Mouse (Mus musculus): ENCODE results near the gene Slc41a3. TPM values are rescaled to one million over a fixed set of nuclear protein-coding genes. Genes with fewer than 3 reads are reported as not detected.
"Not testable (repeated sequence)": the region's sequence is repeated elsewhere in the genome, so short reads cannot be mapped to it uniquely, and the experiment has no call there.

Slc41a3 gene
- total RNA-seq, 2 experiments from 2014 or later = 45.1 to 46.8 TPM

- DNase-seq = no peak
- intact Hi-C loops (cut with DNase I) = no loop called here
Observed at GRCm38 (mm10) chr6:90620791-90621583, 16.5 kb downstream of the Slc41a3 start.

GRCm38 (mm10) chr6:90621584-90621890 is 17.0 kb downstream of the Slc41a3 start:
- intact Hi-C loops (cut with DNase I) = no loop called here
- DNase-seq = no peak

- intact Hi-C loops (cut with DNase I) = no loop called here
- no peak for DNase-seq
Observed at GRCm38 (mm10) chr6:90622758-90623455, 18.4 kb downstream of the Slc41a3 start.

DNA sequence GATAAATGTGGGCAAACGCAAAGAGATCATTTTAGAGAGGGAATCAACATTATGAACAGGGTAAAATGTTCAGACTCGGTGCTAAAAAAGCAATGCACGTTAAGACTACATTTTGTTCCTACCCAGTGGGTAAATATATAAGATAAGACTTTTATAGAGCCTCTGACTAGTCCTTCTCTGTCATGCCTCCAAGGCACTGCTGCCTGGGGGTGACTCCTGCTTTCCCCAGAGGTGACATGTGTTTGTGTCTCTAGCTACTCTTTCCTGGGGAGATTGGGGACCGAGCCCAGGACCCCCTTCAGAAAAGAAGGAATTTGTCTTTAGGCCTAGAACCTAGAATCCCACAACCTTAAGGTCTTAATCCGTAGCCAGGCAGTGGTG is 18.9 kb downstream of the Slc41a3 start:
- intact Hi-C loops (cut with DNase I) = no loop called here
- DNase-seq = no peak

GRCm38 (mm10) chr6:90624184-90624583 is 19.7 kb downstream of the Slc41a3 start:
- DNase-seq = peak; percentile 77 to 80
- intact Hi-C loops (cut with DNase I) = no loop called here

GRCm38 (mm10) chr6:90624733-90625132 is 20.2 kb downstream of the Slc41a3 start:
- DNase-seq = peak in 1 of 2 experiments; percentile 47
- intact Hi-C loops (cut with DNase I) = no loop called here

- no peak for DNase-seq
- intact Hi-C loops (cut with DNase I) = no loop called here
Observed at GRCm38 (mm10) chr6:90625207-90625994, 20.9 kb downstream of the Slc41a3 start.

DNA sequence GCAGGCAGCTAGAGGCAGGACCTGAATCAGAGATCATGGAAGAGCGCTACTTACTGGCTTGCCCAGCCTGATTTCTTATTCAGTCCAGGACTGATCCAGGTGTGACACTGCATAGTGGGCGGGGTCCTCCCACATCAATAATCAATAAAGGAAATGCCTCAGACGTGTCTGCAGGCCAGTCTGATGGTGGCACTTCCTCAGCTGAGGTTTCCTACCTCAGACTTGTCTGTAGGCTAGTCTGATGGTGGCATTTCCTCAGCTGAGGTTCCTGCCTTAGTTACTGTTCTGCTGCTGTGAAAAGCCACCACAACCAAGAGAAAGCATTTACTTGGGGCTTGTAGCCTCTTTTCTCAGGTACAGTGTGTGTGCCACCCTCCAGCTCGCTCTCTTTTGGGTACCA is 23.0 kb downstream of the Slc41a3 start:
- intact Hi-C loops (cut with DNase I) = no loop called here
- DNase-seq = no peak

- no peak for DNase-seq
- intact Hi-C loops (cut with DNase I) = no loop called here
Observed at GRCm38 (mm10) chr6:90629506-90629905, 25.0 kb downstream of the Slc41a3 start.

DNA sequence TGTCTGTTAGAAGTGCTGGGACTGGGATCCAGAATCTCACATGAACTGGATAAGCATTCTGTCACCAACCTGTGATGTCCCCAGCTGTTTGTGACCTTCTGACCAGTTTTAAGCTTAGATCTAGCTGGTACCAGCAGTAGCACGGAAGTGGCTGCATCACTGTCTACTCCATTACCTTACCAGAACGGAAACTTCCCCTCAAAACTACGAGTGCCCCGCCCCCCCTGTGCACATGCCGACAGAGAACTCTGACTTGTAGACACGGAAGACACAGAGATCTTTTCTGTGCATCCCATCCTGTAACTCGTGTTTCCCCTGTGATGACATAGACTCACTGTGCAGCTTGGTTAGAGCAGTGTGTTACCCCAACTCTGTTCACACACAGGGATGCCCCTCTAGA is 25.9 kb downstream of the Slc41a3 start:
- no peak for DNase-seq
- intact Hi-C loops (cut with DNase I) = loop anchor here (2.0 kb wide), 1 partner anchor 22 kb away; no protein-coding TSS in a partner anchor

DNA sequence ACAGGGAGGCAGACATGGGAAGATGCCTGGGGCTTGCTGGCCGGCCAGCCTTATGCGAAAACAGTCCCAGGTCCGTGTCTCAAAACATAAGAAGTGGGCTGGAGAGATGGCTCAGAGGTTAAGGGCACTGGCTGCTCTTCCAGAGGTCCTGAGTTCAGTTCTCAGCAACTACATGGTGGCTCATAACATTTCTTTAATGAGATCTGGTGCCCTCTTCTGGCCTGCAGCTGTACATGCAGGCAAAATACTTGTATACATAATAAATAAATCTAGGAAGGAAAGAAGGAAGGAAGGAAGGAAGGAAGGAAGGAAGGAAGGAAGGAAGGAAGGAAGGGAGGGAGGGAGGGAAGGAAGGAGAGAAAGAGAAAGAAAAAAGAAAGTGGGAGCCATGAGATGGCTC is 28.0 kb downstream of the Slc41a3 start:
- intact Hi-C loops (cut with DNase I); DNase-seq: not testable (repeated sequence)

- no peak for DNase-seq
- intact Hi-C loops (cut with DNase I) = no loop called here
Observed at GRCm38 (mm10) chr6:90635081-90635480, 30.6 kb downstream of the Slc41a3 start.

- intact Hi-C loops (cut with DNase I) = no loop called here
- DNase-seq = no peak
Observed at GRCm38 (mm10) chr6:90635611-90636010, 31.1 kb downstream of the Slc41a3 start.

GRCm38 (mm10) chr6:90643057-90643456 is 38.5 kb downstream of the Slc41a3 start:
- DNase-seq = no peak
- intact Hi-C loops (cut with DNase I) = no loop called here

GRCm38 (mm10) chr6:90644965-90645364 is 40.4 kb downstream of the Slc41a3 start:
- no peak for DNase-seq
- intact Hi-C loops (cut with DNase I) = no loop called here

GRCm38 (mm10) chr6:90648391-90648790 is 43.9 kb downstream of the Slc41a3 start:
- DNase-seq = no peak
- intact Hi-C loops (cut with DNase I) = no loop called here

GRCm38 (mm10) chr6:90649279-90649678 is 44.8 kb downstream of the Slc41a3 start:
- intact Hi-C loops (cut with DNase I) = no loop called here
- no peak for DNase-seq

DNA sequence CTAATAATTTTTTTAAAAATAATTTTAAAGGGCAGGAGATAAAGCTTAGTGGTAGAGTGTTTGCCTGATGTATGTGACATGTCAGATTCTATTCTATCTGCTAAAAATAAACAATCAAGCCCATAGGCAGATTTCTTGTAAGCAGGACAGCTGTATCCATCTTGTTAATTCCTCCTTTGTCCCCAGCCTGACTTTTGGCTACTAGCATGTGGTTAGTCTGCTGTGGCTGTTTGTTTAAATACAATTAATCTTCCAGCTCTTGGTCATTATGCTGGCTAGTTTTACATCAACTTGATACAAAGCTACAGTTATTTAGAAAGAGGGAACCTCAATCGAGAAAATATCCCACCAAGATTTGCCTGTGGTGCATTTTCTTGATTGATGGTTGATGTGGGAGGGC is 46.1 kb downstream of the Slc41a3 start:
- no peak for DNase-seq
- intact Hi-C loops (cut with DNase I) = loop anchor here (5.0 to 10.0 kb wide), 2 partner anchors 43 to 154 kb away; no protein-coding TSS in a partner anchor

DNA sequence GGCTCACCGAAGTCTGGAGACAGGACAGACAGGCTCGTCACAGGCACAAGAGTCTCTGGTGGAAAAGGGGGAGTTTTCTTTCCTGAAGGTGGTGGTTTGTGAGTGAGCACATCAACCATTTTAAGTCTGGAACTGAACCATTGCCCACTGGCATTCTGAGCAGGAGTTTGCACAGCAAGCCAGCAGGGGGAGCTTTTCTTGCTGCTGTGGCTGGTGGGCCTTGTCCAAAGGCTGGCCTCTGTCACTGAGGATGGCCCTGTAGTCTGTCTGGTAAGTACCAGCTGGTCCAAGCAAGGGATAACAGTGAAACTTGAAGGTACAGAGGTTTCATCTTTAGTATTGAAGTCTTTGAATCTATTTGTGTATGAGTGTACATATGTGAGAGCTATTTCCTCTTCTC is 49.2 kb downstream of the Slc41a3 start:
- intact Hi-C loops (cut with DNase I) = loop anchor here (2.0 to 10.0 kb wide), 3 partner anchors 46 to 151 kb away; no protein-coding TSS in a partner anchor

GRCm38 (mm10) chr6:90656344-90656850 is 51.9 kb downstream of the Slc41a3 start:
- intact Hi-C loops (cut with DNase I) = loop anchor here (10.0 kb wide), 1 partner anchor 148 kb away; no protein-coding TSS in a partner anchor
- DNase-seq = peak in 1 of 2 experiments; percentile 40

More for the DNA sequence above, 49.2 kb downstream of the Slc41a3 start:
- peak; percentile 68 to 75 for DNase-seq

- no peak for DNase-seq
- intact Hi-C loops (cut with DNase I) = loop anchor here (10.0 kb wide), 1 partner anchor 145 kb away; no protein-coding TSS in a partner anchor
Observed at GRCm38 (mm10) chr6:90659913-90660312, 55.4 kb downstream of the Slc41a3 start.

Measured in heart, postnatal 14 days (tissue).